Comparison of ENCODE assay signal across 16 mouse cellular contexts in genomic region chr2:4029031-4029747, GRCm38 (mm10).
"Had no signal": no experiment of that assay in that cellular context is flagged by ENCODE, and none has a peak within 500 bp of the region (broad histone marks: within the 10 kb centered on the region; RNA-seq: fewer than 3 reads in every experiment).

No protein-coding gene starts in this region.

- H3K9me3 ChIP-seq: intestine, embryonic 15.5 days; liver, embryonic 13.5 days; lung, embryonic 15.5 days; megakaryocyte, embryonic 14.5 days; midbrain, embryonic 13.5 days; stomach, embryonic 15.5 days had no signal

- H3K27ac ChIP-seq: intestine, embryonic 15.5 days; liver, embryonic 13.5 days; lung, embryonic 15.5 days; macrophage; midbrain, embryonic 13.5 days; stomach, embryonic 15.5 days had no signal

- H3K9ac ChIP-seq: intestine, embryonic 15.5 days; liver, embryonic 13.5 days; liver, postnatal 0 days; lung, embryonic 15.5 days; midbrain, embryonic 13.5 days; stomach, embryonic 15.5 days had no signal

- ATAC-seq: intestine, embryonic 15.5 days; liver, postnatal 0 days; midbrain, embryonic 13.5 days had no signal

- H3K4me3 ChIP-seq: intestine, embryonic 15.5 days; liver, embryonic 13.5 days; lung, embryonic 15.5 days; megakaryocyte, embryonic 14.5 days; midbrain, embryonic 13.5 days; stomach, embryonic 15.5 days had no signal

- H3K4me1 ChIP-seq: intestine, embryonic 15.5 days; liver, embryonic 13.5 days; lung, embryonic 15.5 days; megakaryocyte, embryonic 14.5 days; midbrain, embryonic 13.5 days; stomach, embryonic 15.5 days had no signal

- H3K27me3 ChIP-seq: intestine, embryonic 15.5 days; liver, embryonic 13.5 days; lung, embryonic 15.5 days; megakaryocyte, embryonic 14.5 days; midbrain, embryonic 13.5 days; stomach, embryonic 15.5 days had no signal

- H3K36me3 ChIP-seq: intestine, embryonic 15.5 days; liver, embryonic 13.5 days; lung, embryonic 15.5 days; midbrain, embryonic 13.5 days; stomach, embryonic 15.5 days had no signal

- H3K4me2 ChIP-seq: intestine, embryonic 15.5 days; liver, embryonic 13.5 days; lung, embryonic 15.5 days; midbrain, embryonic 13.5 days; stomach, embryonic 15.5 days had no signal

- DNase-seq: kidney, postnatal 10 days; layer of hippocampus, adult 9-11 months; left cerebral cortex, postnatal 4 days; liver; liver, embryonic 13.5 days; liver, postnatal 0 days; lung, postnatal 14 days; right cerebral cortex, postnatal 14 days; thymus, adult 2 months; thymus, postnatal 25 days had no signal
